Mouse (Mus musculus) myocyte (in vitro differentiated cells): ENCODE results near the gene Bend5. TPM values are rescaled to one million over a fixed set of nuclear protein-coding genes. Genes with fewer than 3 reads are reported as not detected.

Source experiments
- H3K27me3 ChIP-seq: one replicate; pipeline ENCODE4 v1.6.1; 2011; ENCODE audit not compliant: control insufficient read depth, insufficient read depth, insufficient read length
- H3K36me3 ChIP-seq: one replicate; pipeline ENCODE4 v1.6.1; 2011; ENCODE audit not compliant: control insufficient read depth, insufficient read depth
- H3K4me2 ChIP-seq: one replicate; pipeline ENCODE4 v1.6.1; 2011; ENCODE audit warnings: low read depth, control low read depth
- H3K4me3 ChIP-seq: one replicate; pipeline ENCODE4 v1.5.1; 2011; ENCODE audit warnings: mild to moderate bottlenecking, control low read depth, moderate library complexity
- H3K79me2 ChIP-seq: one replicate; pipeline ENCODE4 v1.6.1; 2011; ENCODE audit not compliant: control insufficient read depth, insufficient read depth
- H3ac ChIP-seq: one replicate; pipeline ENCODE4 v1.6.1; 2011; ENCODE audit not compliant: control insufficient read depth, insufficient read length
- CEBPB ChIP-seq: IDR thresholded peaks from 2 replicates; pipeline ENCODE4 v1.6.1; 2011; ENCODE audit warnings: mild to moderate bottlenecking, moderate library complexity; ENCODE audit not compliant: poor library complexity, insufficient read depth, severe bottlenecking
- E2F4 ChIP-seq: IDR thresholded peaks from one replicate; pipeline ENCODE4 v1.6.1; 2011; ENCODE audit warnings: mild to moderate bottlenecking, control low read depth, moderate library complexity; ENCODE audit not compliant: insufficient read depth
- MAX ChIP-seq: IDR thresholded peaks from one replicate; pipeline ENCODE4 v1.6.1; 2011; ENCODE audit warnings: low read depth, mild to moderate bottlenecking, control low read depth
- MYOD1 ChIP-seq, 3 experiments: IDR thresholded peaks; one replicate each; pipeline ENCODE4 v1.6.1; 2011; ENCODE audit warnings: control low read depth in 2 of 3, low read depth in 2 of 3, mild to moderate bottlenecking in 2 of 3, moderate library complexity in 1 of 3; ENCODE audit not compliant: insufficient read length in 2 of 3, control insufficient read depth in 1 of 3
- MYOG ChIP-seq, 3 experiments: IDR thresholded peaks; one replicate each; pipeline ENCODE4 v1.6.1; 2011; ENCODE audit warnings: control low read depth in 2 of 3, low read depth in 2 of 3, mild to moderate bottlenecking in 2 of 3; ENCODE audit not compliant: insufficient read length in 2 of 3, control insufficient read depth in 1 of 3, insufficient read depth in 1 of 3
- POLR2A ChIP-seq: IDR thresholded peaks from one replicate; pipeline ENCODE4 v1.6.1; 2011; ENCODE audit warnings: low read depth, mild to moderate bottlenecking, control low read depth, moderate library complexity; ENCODE audit not compliant: insufficient read length
- POLR2AphosphoS2 ChIP-seq: IDR thresholded peaks from one replicate; pipeline ENCODE4 v1.6.1; 2011; ENCODE audit warnings: low read depth, control low read depth; ENCODE audit not compliant: insufficient read length
- REST ChIP-seq: IDR thresholded peaks from one replicate; pipeline ENCODE4 v1.6.1; 2011; ENCODE audit warnings: mild to moderate bottlenecking, control low read depth, moderate library complexity; ENCODE audit not compliant: insufficient read depth, insufficient read length
- SRF ChIP-seq: IDR thresholded peaks from one replicate; pipeline ENCODE4 v1.6.1; 2011; ENCODE audit warnings: low read depth; ENCODE audit not compliant: control insufficient read depth, insufficient read length
- TCF12 ChIP-seq: IDR thresholded peaks from one replicate; pipeline ENCODE4 v1.6.1; 2011; ENCODE audit warnings: mild to moderate bottlenecking, control low read depth; ENCODE audit not compliant: poor library complexity, insufficient read depth, severe bottlenecking
- TCF3 ChIP-seq: IDR thresholded peaks from one replicate; pipeline ENCODE4 v1.6.1; 2011; ENCODE audit warnings: low read depth, control low read depth; ENCODE audit not compliant: insufficient read length
- USF1 ChIP-seq: IDR thresholded peaks from one replicate; pipeline ENCODE4 v1.6.1; 2011; ENCODE audit warnings: low read depth, mild to moderate bottlenecking, control low read depth, moderate library complexity
- polyA plus RNA-seq: library from polyadenylated mRNA; unstranded; fragments of >200 nt; fragmentation: generic; extraction: Trizol; gene quantifications from one replicate; pipeline ENCODE4 v1.2.1, GENCODE M21; 2012; ENCODE audit warnings: missing spikeins

Gene Bend5
- polyA plus RNA-seq, 1 experiment = not detected

- H3K36me3 ChIP-seq = no peaks in the 10 kb centered on the region
- H3K27me3 ChIP-seq = no peaks in the 10 kb centered on the region
- H3K79me2 ChIP-seq = no peaks in the 10 kb centered on the region
- H3K4me2 ChIP-seq = no peak overlapping the region
- TF ChIP-seq CEBPB = no peak
- TF ChIP-seq MYOG (IDR thresholded peaks at IDR 0.05; ENCODE audit: control insufficient read depth in 1 of 3, insufficient read depth in 1 of 3, insufficient read length in 2 of 3, low read depth in 2 of 3) = no peak
- no peak for TF ChIP-seq REST
- no peak for TF ChIP-seq MAX
- no peak for TF ChIP-seq POLR2AphosphoS2
- no peak for TF ChIP-seq MYOD1 (IDR thresholded peaks at IDR 0.05; ENCODE audit: control insufficient read depth in 1 of 3, insufficient read length in 2 of 3, low read depth in 2 of 3)
- no peak for TF ChIP-seq TCF12
- TF ChIP-seq USF1 = no peak
- TF ChIP-seq TCF3 = no peak
- no peak for TF ChIP-seq SRF
- TF ChIP-seq POLR2A = no peak
- no peak for TF ChIP-seq E2F4
- no peak overlapping the region for H3K4me3 ChIP-seq
- H3ac ChIP-seq = no peak overlapping the region
These were observed 40.8 kb downstream of the Bend5 start for GRCm38 (mm10) chr4:111455621-111456020.

- TF ChIP-seq POLR2A = no peak
- no peak for TF ChIP-seq REST
- no peak for TF ChIP-seq SRF
- TF ChIP-seq MAX = no peak
- TF ChIP-seq E2F4 = no peak
- TF ChIP-seq CEBPB = no peak
- TF ChIP-seq USF1 = no peak
- TF ChIP-seq MYOD1 (IDR thresholded peaks at IDR 0.05; ENCODE audit: control insufficient read depth in 1 of 3, insufficient read length in 2 of 3, low read depth in 2 of 3) = no peak
- TF ChIP-seq TCF12 = no peak
- no peak for TF ChIP-seq MYOG (IDR thresholded peaks at IDR 0.05; ENCODE audit: control insufficient read depth in 1 of 3, insufficient read depth in 1 of 3, insufficient read length in 2 of 3, low read depth in 2 of 3)
- TF ChIP-seq POLR2AphosphoS2 = no peak
- TF ChIP-seq TCF3 = no peak
- Histone ChIP-seq H3ac (no peak overlapping the region), H3K79me2 (no peaks in the 10 kb centered on the region), H3K4me3 (no peak overlapping the region), H3K27me3 (no peaks in the 10 kb centered on the region), H3K4me2 (no peak overlapping the region), H3K36me3 (no peaks in the 10 kb centered on the region)
These were observed 42.8 kb downstream of the Bend5 start for GRCm38 (mm10) chr4:111457568-111457967.

GRCm38 (mm10) chr4:111467293-111467773 is 52.5 kb downstream of the Bend5 start:
- H3K79me2 ChIP-seq = no peaks in the 10 kb centered on the region
- no peaks in the 10 kb centered on the region for H3K27me3 ChIP-seq
- no peak overlapping the region for H3K4me2 ChIP-seq
- TF ChIP-seq REST (no peak), TCF3 (no peak), MYOD1 (IDR thresholded peaks at IDR 0.05; ENCODE audit: control insufficient read depth in 1 of 3, insufficient read length in 2 of 3, low read depth in 2 of 3) (no peak), MAX (no peak), TCF12 (no peak), E2F4 (no peak), POLR2A (no peak), USF1 (no peak), POLR2AphosphoS2 (no peak), MYOG (IDR thresholded peaks at IDR 0.05; ENCODE audit: control insufficient read depth in 1 of 3, insufficient read depth in 1 of 3, insufficient read length in 2 of 3, low read depth in 2 of 3) (no peak), SRF (no peak), CEBPB (no peak)
- H3ac ChIP-seq = no peak overlapping the region
- H3K36me3 ChIP-seq = no peaks in the 10 kb centered on the region
- H3K4me3 ChIP-seq = no peak overlapping the region

GRCm38 (mm10) chr4:111467796-111468195 is 53.0 kb downstream of the Bend5 start:
- H3K4me3 ChIP-seq = no peak overlapping the region
- H3ac ChIP-seq = no peak overlapping the region
- TF ChIP-seq SRF (no peak), REST (no peak)
- no peaks in the 10 kb centered on the region for H3K36me3 ChIP-seq
- H3K27me3 ChIP-seq = no peaks in the 10 kb centered on the region
- no peaks in the 10 kb centered on the region for H3K79me2 ChIP-seq
- H3K4me2 ChIP-seq = no peak overlapping the region

- H3K4me3 ChIP-seq = no peak overlapping the region
- no peaks in the 10 kb centered on the region for H3K36me3 ChIP-seq
- no peaks in the 10 kb centered on the region for H3K27me3 ChIP-seq
- no peak overlapping the region for H3K4me2 ChIP-seq
- no peaks in the 10 kb centered on the region for H3K79me2 ChIP-seq
- no peak overlapping the region for H3ac ChIP-seq
- TF ChIP-seq REST (no peak), TCF3 (no peak)
These were observed 55.0 kb downstream of the Bend5 start for GRCm38 (mm10) chr4:111469847-111470246.
